Comparison of ENCODE assay signal across 20 mouse cellular contexts in the genomic region with DNA sequence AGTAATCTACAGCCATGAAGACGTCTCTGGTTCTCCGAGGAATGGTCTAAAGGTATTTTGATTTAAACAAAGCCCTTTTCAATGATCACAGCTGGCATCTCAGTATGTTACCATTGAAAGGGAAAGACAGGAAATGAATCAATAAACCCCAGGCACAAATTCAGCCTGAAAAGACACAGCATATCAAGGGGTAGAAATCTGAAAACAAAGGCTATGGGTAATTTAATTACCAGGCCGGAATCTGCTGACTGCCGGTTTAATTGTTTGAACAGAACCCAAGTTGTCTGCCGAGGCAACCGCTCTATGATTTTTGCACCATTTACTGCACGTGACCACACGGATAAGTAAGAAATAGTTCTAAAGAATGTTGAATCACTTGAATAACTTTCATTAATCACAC. TPM values are rescaled to one million over a fixed set of nuclear protein-coding genes. Genes with fewer than 3 reads are reported as not detected.
DNase-seq lines count a peak whose midpoint lies in the region; ATAC-seq and TF ChIP-seq lines count a peak whose summit lies in the region.
"Had no signal": no experiment of that assay in that cellular context is flagged by ENCODE, and none has a peak within 500 bp of the region (broad histone marks: within the 10 kb centered on the region; RNA-seq: fewer than 3 reads in every experiment).

No protein-coding gene starts in this region.

- H3K27me3 ChIP-seq in hindbrain, embryonic 11.5 days (ENCODE audit: control insufficient read depth, insufficient read depth, low read length): no peaks in the 10 kb centered on the region
- no peaks in the 10 kb centered on the region for H3K27me3 ChIP-seq in hindbrain, embryonic 16.5 days (replicated peaks; ENCODE audit: control insufficient read depth, insufficient read depth, low read length)
- no peaks in the 10 kb centered on the region for H3K27me3 ChIP-seq in lung, embryonic 16.5 days (ENCODE audit: control insufficient read depth, insufficient read depth, low read depth, low read length)
- no peaks in the 10 kb centered on the region for H3K27me3 ChIP-seq in embryonic facial prominence, embryonic 14.5 days (replicated peaks; ENCODE audit: control insufficient read depth, insufficient read depth, low read length)
- no peaks in the 10 kb centered on the region for H3K27me3 ChIP-seq in cerebellum, adult 2 months (ENCODE audit: control insufficient read depth, insufficient read depth, low read length)
- H3K27me3 ChIP-seq: forebrain, embryonic 15.5 days; heart, embryonic 12.5 days; limb, embryonic 13.5 days; midbrain, embryonic 12.5 days had no signal

- WGBS in hindbrain, embryonic 11.5 days: 10% methylated on average over 8 of the region's 8 CpGs
- WGBS in hindbrain, embryonic 16.5 days: 7% methylated on average over 8 of the region's 8 CpGs
- WGBS in lung, embryonic 16.5 days: 38% methylated on average over 8 of the region's 8 CpGs
- 17% methylated on average over 8 of the region's 8 CpGs for WGBS in embryonic facial prominence, embryonic 14.5 days
- WGBS in cerebellum, adult 2 months: 24% methylated on average over 8 of the region's 8 CpGs

- no peak overlapping the region for H3K9ac ChIP-seq in hindbrain, embryonic 11.5 days (ENCODE audit: low read depth, low read length)
- H3K9ac ChIP-seq in hindbrain, embryonic 16.5 days (ENCODE audit: low read depth, low read length): no peak overlapping the region
- H3K9ac ChIP-seq in lung, embryonic 16.5 days (ENCODE audit: low read length): no peak overlapping the region
- H3K9ac ChIP-seq in embryonic facial prominence, embryonic 14.5 days (ENCODE audit: low read depth, low read length): no peak overlapping the region
- H3K9ac ChIP-seq: forebrain, embryonic 15.5 days; heart, embryonic 12.5 days; limb, embryonic 13.5 days; liver, embryonic 14.5 days; midbrain, embryonic 12.5 days had no signal

- no peak for ATAC-seq in hindbrain, embryonic 11.5 days (ENCODE audit: low FRiP score)
- no peak for ATAC-seq in hindbrain, embryonic 16.5 days
- no peak for ATAC-seq in lung, embryonic 16.5 days (ENCODE audit: low read depth)
- ATAC-seq in embryonic facial prominence, embryonic 14.5 days (ENCODE audit: low read depth): no peak
- ATAC-seq: activated CD4-positive, CD25-positive, alpha-beta regulatory T cell, adult 4 months; forebrain, embryonic 15.5 days had no signal

- no peaks in the 10 kb centered on the region for H3K9me3 ChIP-seq in hindbrain, embryonic 11.5 days (ENCODE audit: control insufficient read depth, low read length)
- no peaks in the 10 kb centered on the region for H3K9me3 ChIP-seq in hindbrain, embryonic 16.5 days (ENCODE audit: control insufficient read depth, low read length)
- H3K9me3 ChIP-seq in lung, embryonic 16.5 days (ENCODE audit: control insufficient read depth, low read length): no peaks in the 10 kb centered on the region
- no peaks in the 10 kb centered on the region for H3K9me3 ChIP-seq in embryonic facial prominence, embryonic 14.5 days (ENCODE audit: control insufficient read depth, low read length)
- H3K9me3 ChIP-seq: forebrain, embryonic 15.5 days; heart, embryonic 12.5 days; limb, embryonic 13.5 days; midbrain, embryonic 12.5 days had no signal

- H3K36me3 ChIP-seq in hindbrain, embryonic 11.5 days (ENCODE audit: control insufficient read depth, insufficient read depth, low read length): no peaks in the 10 kb centered on the region
- H3K36me3 ChIP-seq in hindbrain, embryonic 16.5 days (ENCODE audit: control insufficient read depth, insufficient read depth, low read length): no peaks in the 10 kb centered on the region
- H3K36me3 ChIP-seq in lung, embryonic 16.5 days (ENCODE audit: control insufficient read depth, insufficient read depth, low read length): no peaks in the 10 kb centered on the region
- 0 out of 2 replicates have a peak, but pooled peaks cover 3% of the 10 kb centered on the region for H3K36me3 ChIP-seq in embryonic facial prominence, embryonic 14.5 days (ENCODE audit: control insufficient read depth, insufficient read depth, low read length)
- H3K36me3 ChIP-seq: forebrain, embryonic 15.5 days; heart, embryonic 12.5 days; limb, embryonic 13.5 days; midbrain, embryonic 12.5 days had no signal

- no peak overlapping the region for H3K4me3 ChIP-seq in hindbrain, embryonic 11.5 days (ENCODE audit: low read depth, low read length)
- H3K4me3 ChIP-seq in hindbrain, embryonic 16.5 days (ENCODE audit: low read length): no peak overlapping the region
- no peak overlapping the region for H3K4me3 ChIP-seq in lung, embryonic 16.5 days (ENCODE audit: low read length)
- no peak overlapping the region for H3K4me3 ChIP-seq in embryonic facial prominence, embryonic 14.5 days (ENCODE audit: low read depth, low read length)
- no peak overlapping the region for H3K4me3 ChIP-seq in cerebellum, adult 2 months (replicated peaks; ENCODE audit: insufficient read depth, low read depth, low read length)
- H3K4me3 ChIP-seq: forebrain, embryonic 15.5 days; heart, embryonic 12.5 days; limb, embryonic 13.5 days; midbrain, embryonic 12.5 days had no signal

- TF ChIP-seq POLR2A in cerebellum, adult 2 months (IDR thresholded peaks at IDR 0.05; ENCODE audit: borderline replicate concordance, insufficient read depth, low read length): no peak

- no peak for TF ChIP-seq CTCF in cerebellum, adult 2 months (IDR thresholded peaks at IDR 0.05; ENCODE audit: borderline replicate concordance, insufficient read depth, low read depth, low read length)

- no peak overlapping the region for H3K4me2 ChIP-seq in hindbrain, embryonic 11.5 days (replicated peaks; ENCODE audit: low read depth, low read length)
- H3K4me2 ChIP-seq in hindbrain, embryonic 16.5 days (ENCODE audit: low read length): no peak overlapping the region
- H3K4me2 ChIP-seq in lung, embryonic 16.5 days (ENCODE audit: low read depth, low read length): 0 out of 2 replicates have a peak overlapping the region, but pooled peaks have one; percentile 12
- no peak overlapping the region for H3K4me2 ChIP-seq in embryonic facial prominence, embryonic 14.5 days (ENCODE audit: low read depth, low read length)
- H3K4me2 ChIP-seq: forebrain, embryonic 15.5 days; heart, embryonic 12.5 days; limb, embryonic 13.5 days; midbrain, embryonic 12.5 days had no signal

- peak; percentile 22 for DNase-seq in hindbrain, embryonic 11.5 days (ENCODE audit: low spot score)
- no peak for DNase-seq in lung, postnatal 14 days
- DNase-seq in R1 (ENCODE audit: low read depth, low spot score): peak; percentile 82
- peak; percentile 29 for DNase-seq in embryonic facial prominence, embryonic 14.5 days (ENCODE audit: low spot score)
- DNase-seq in spleen, adult 18-20 months: no peak
- DNase-seq in cerebellum, adult 2 months: no peak
- DNase-seq: adrenal gland, postnatal 14 days; cerebellum, adult 18-20 months; heart, postnatal 36 days; lung, postnatal 36 days; right cerebral cortex, adult 18-20 months had no signal

- H3K4me1 ChIP-seq in hindbrain, embryonic 11.5 days (replicated peaks; ENCODE audit: control insufficient read depth, insufficient read depth, low read length): no peaks in the 10 kb centered on the region
- no peaks in the 10 kb centered on the region for H3K4me1 ChIP-seq in hindbrain, embryonic 16.5 days (ENCODE audit: control insufficient read depth, insufficient read depth, low read depth, low read length)
- peaks cover 6% of the 10 kb centered on the region; the same call in 1 of the 2 replicates for H3K4me1 ChIP-seq in lung, embryonic 16.5 days (replicated peaks; ENCODE audit: control insufficient read depth, insufficient read depth, low read length)
- peaks cover 4% of the 10 kb centered on the region; the same call in 1 of the 2 replicates for H3K4me1 ChIP-seq in embryonic facial prominence, embryonic 14.5 days (ENCODE audit: control insufficient read depth, insufficient read depth, low read length)
- H3K4me1 ChIP-seq in cerebellum, adult 2 months (ENCODE audit: control insufficient read depth, insufficient read depth, low read length): no peaks in the 10 kb centered on the region
- H3K4me1 ChIP-seq: heart, embryonic 12.5 days; limb, embryonic 13.5 days had no signal

- H3K27ac ChIP-seq in hindbrain, embryonic 11.5 days (ENCODE audit: low read depth, low read length): no peak overlapping the region
- no peak overlapping the region for H3K27ac ChIP-seq in hindbrain, embryonic 16.5 days (ENCODE audit: low read depth, low read length)
- H3K27ac ChIP-seq in lung, embryonic 16.5 days (ENCODE audit: low read length): no peak overlapping the region
- no peak overlapping the region for H3K27ac ChIP-seq in embryonic facial prominence, embryonic 14.5 days (replicated peaks; ENCODE audit: low read depth, low read length)
- H3K27ac ChIP-seq in cerebellum, adult 2 months (ENCODE audit: insufficient read depth, low read length): no peak overlapping the region
- H3K27ac ChIP-seq: forebrain, embryonic 15.5 days; kidney, postnatal 0 days; limb, embryonic 13.5 days; liver, embryonic 14.5 days; midbrain, embryonic 12.5 days had no signal

RNA-seq across cellular contexts. Expression of gene Sik2, which starts 22.8 kb away (rescaled TPM):
- polyA plus RNA-seq in hindbrain, embryonic 11.5 days (2014; fragmentation: Nextera tagmentation; extraction: Ambion mirVana): 14.3 and 15.0 TPM in 2 replicates
- 15.9 and 17.9 TPM in 2 replicates for polyA plus RNA-seq in hindbrain, embryonic 16.5 days (2015; fragmentation: Nextera tagmentation; extraction: Ambion mirVana)
- polyA plus RNA-seq in lung, embryonic 16.5 days (2015; fragmentation: Nextera tagmentation; extraction: Ambion mirVana): 16.7 and 19.7 TPM in 2 replicates
- polyA plus RNA-seq in embryonic facial prominence, embryonic 14.5 days (2014; fragmentation: Nextera tagmentation; extraction: Ambion mirVana): 13.8 and 15.8 TPM in 2 replicates
- polyA plus RNA-seq in cerebellum, adult 2 months (2012; rRNA removed): 23.1 and 23.6 TPM in 2 replicates

Comparison
In these comparisons a context has a peak if more than half of its experiments do, and no peak if none do; other contexts are left out.
1. DNase-seq: peak in hindbrain, embryonic 11.5 days (single experiment), R1 (single experiment) and embryonic facial prominence, embryonic 14.5 days (single experiment); none in lung, postnatal 14 days (single experiment), spleen, adult 18-20 months (0 of 2) and cerebellum, adult 2 months (0 of 2).